In the genomic region with DNA sequence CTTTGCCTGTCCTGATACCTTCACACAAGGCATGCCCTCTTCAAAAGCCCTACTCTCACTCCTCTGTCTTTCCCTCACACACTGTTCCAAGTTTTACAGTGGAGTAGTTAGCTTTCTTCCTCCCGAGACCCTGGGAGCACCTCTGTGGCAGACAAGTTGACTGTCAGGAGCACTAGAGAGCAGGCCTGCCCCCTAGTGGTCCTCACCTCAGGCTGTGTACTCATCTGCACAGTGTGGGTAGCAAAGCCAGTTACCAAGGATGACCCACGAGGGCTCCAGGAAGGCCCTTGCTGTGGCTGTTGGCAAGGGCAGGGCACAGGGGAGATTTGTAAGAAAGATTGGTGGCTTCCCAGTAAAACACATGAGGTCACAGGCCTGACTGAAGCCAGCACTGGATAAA, we compare ENCODE assay signal across 8 mouse cellular contexts. TPM values are rescaled to one million over a fixed set of nuclear protein-coding genes. Genes with fewer than 3 reads are reported as not detected.
A peak's percentile ranks its signal among the peaks of the same experiment; 100 is the strongest.
DNase-seq lines count a peak whose midpoint lies in the region; ATAC-seq and TF ChIP-seq lines count a peak whose summit lies in the region.

No protein-coding gene starts in this region.

- no peaks in the 10 kb centered on the region for H3K79me2 ChIP-seq in CH12.LX (replicated peaks; ENCODE audit: control insufficient read depth, extremely low read depth, insufficient read depth, poor library complexity, severe bottlenecking)

- no peaks in the 10 kb centered on the region for H3K36me3 ChIP-seq in kidney, embryonic 16.5 days (ENCODE audit: insufficient read depth, low read length)
- H3K36me3 ChIP-seq in CH12.LX (replicated peaks in 1 of 2; ENCODE audit: control insufficient read depth in 1 of 2, insufficient read depth in 1 of 2, low read length in 1 of 2): no peaks in the 10 kb centered on the region
- no peaks in the 10 kb centered on the region for H3K36me3 ChIP-seq in neural tube, embryonic 11.5 days (ENCODE audit: control insufficient read depth, insufficient read depth, low read length)

- TF ChIP-seq EP300 in CH12.LX (IDR thresholded peaks at IDR 0.05; ENCODE audit: low read length): no peak

- intact Hi-C loops in gastrocnemius, adult 2 months (cut with DNase I): loop anchor here (10.0 kb wide), 1 partner anchor 232 kb away; no protein-coding TSS in a partner anchor
- intact Hi-C loops in left cerebral cortex, postnatal 4 days (cut with DNase I): no loop called here

- in situ Hi-C loops in CH12.LX (cut with MboI; ENCODE audit: low pct_ligation_motif_present, low pct_unique_long_range_greater_than_20kb, low sequenced_read_pairs): loop anchor here (5.0 to 10.0 kb wide), 2 partner anchors 65 to 232 kb away; partner anchors contain the start of gene Ticrr

- WGBS in kidney, embryonic 16.5 days: 12% methylated on average over 2 of the region's 2 CpGs
- WGBS in neural tube, embryonic 11.5 days: 15% methylated on average over 2 of the region's 2 CpGs

- dilution Hi-C loops in CH12.LX (cut with MboI; ENCODE audit: extremely low pct_ligation_motif_present, extremely low pct_unique_long_range_greater_than_20kb, low sequenced_read_pairs): no loop called here

- no peak overlapping the region for H3K9ac ChIP-seq in kidney, embryonic 16.5 days (replicated peaks; ENCODE audit: low read length)
- H3K9ac ChIP-seq in CH12.LX (ENCODE audit: insufficient read depth, low read depth): no peak overlapping the region
- no peak overlapping the region for H3K9ac ChIP-seq in neural tube, embryonic 11.5 days (ENCODE audit: low read length)

- no peak overlapping the region for H3K27ac ChIP-seq in kidney, embryonic 16.5 days (ENCODE audit: low read length)
- H3K27ac ChIP-seq in CH12.LX (ENCODE audit: insufficient read depth, low read depth): no peak overlapping the region
- no peak overlapping the region for H3K27ac ChIP-seq in gastrocnemius, adult 2 months
- no peak overlapping the region for H3K27ac ChIP-seq in neural tube, embryonic 11.5 days (ENCODE audit: low read depth, low read length)

- H3K9me3 ChIP-seq in kidney, embryonic 16.5 days (ENCODE audit: low read length): no peaks in the 10 kb centered on the region
- H3K9me3 ChIP-seq in CH12.LX (replicated peaks; ENCODE audit: low read length): no peaks in the 10 kb centered on the region
- H3K9me3 ChIP-seq in neural tube, embryonic 11.5 days (ENCODE audit: control insufficient read depth, low read length): no peaks in the 10 kb centered on the region

- H3K4me1 ChIP-seq in kidney, embryonic 16.5 days (ENCODE audit: insufficient read depth, low read length): 0 out of 2 replicates have a peak, but pooled peaks cover under 1% of the 10 kb centered on the region
- H3K4me1 ChIP-seq in CH12.LX (ENCODE audit: control insufficient read depth in 1 of 2, insufficient read depth in 2 of 2): peaks cover 6 to 13% of the 10 kb centered on the region in 2 experiments; a peak in 3 of 4 replicates
- no peaks in the 10 kb centered on the region for H3K4me1 ChIP-seq in neural tube, embryonic 11.5 days (ENCODE audit: control insufficient read depth, insufficient read depth, low read length)

- no peak for ATAC-seq in kidney, embryonic 16.5 days (ENCODE audit: low FRiP score, low TSS enrichment)
- no peak for ATAC-seq in neural tube, embryonic 11.5 days (ENCODE audit: insufficient read depth, low FRiP score, low TSS enrichment)

- peaks cover 7% of the 10 kb centered on the region for H3K27me3 ChIP-seq in kidney, embryonic 16.5 days (ENCODE audit: insufficient read depth, low read length)
- peaks cover 41% of the 10 kb centered on the region for H3K27me3 ChIP-seq in CH12.LX (replicated peaks)
- H3K27me3 ChIP-seq in neural tube, embryonic 11.5 days (ENCODE audit: control insufficient read depth, insufficient read depth, low read length): peaks cover 7% of the 10 kb centered on the region

- TF ChIP-seq POLR2A in CH12.LX (IDR thresholded peaks at IDR 0.05; ENCODE audit: low read depth, low read length): no peak

- peak; percentile 68 for DNase-seq in kidney, adult 9 months
- peak; percentile 58 for DNase-seq in CH12.LX (ENCODE audit: extremely low read depth)
- DNase-seq in adrenal gland, postnatal 14 days: peak; percentile 78
- peak; percentile 63 for DNase-seq in gastrocnemius, adult 2 months
- DNase-seq in left cerebral cortex, postnatal 4 days: peak; percentile 62
- peak; percentile 73 for DNase-seq in neural tube, embryonic 11.5 days (ENCODE audit: low spot score)
- DNase-seq in urinary bladder, adult 2 months (ENCODE audit: low spot score): no peak

- no peak overlapping the region for H3K4me3 ChIP-seq in kidney, embryonic 16.5 days (ENCODE audit: low read length)
- H3K4me3 ChIP-seq in CH12.LX (replicated peaks in 1 of 3; ENCODE audit: low read depth in 2 of 3, low read length in 2 of 3, poor library complexity in 1 of 3): no peak overlapping the region
- no peak overlapping the region for H3K4me3 ChIP-seq in gastrocnemius, adult 2 months
- no peak overlapping the region for H3K4me3 ChIP-seq in neural tube, embryonic 11.5 days (ENCODE audit: low read depth, low read length)

- TF ChIP-seq CTCF in CH12.LX (conservative IDR thresholded peaks at IDR 0.05 in 1 of 2, IDR thresholded peaks at IDR 0.05 in 1 of 2; ENCODE audit: low read depth in 2 of 2, low read length in 2 of 2): peak; percentile 74 to 78
- peak; percentile 76 for TF ChIP-seq CTCF in gastrocnemius, adult 2 months (IDR thresholded peaks at IDR 0.05)

- H3K4me2 ChIP-seq in kidney, embryonic 16.5 days (replicated peaks; ENCODE audit: low read depth, low read length): no peak overlapping the region
- no peak overlapping the region for H3K4me2 ChIP-seq in CH12.LX (ENCODE audit: insufficient read depth, low read depth, poor library complexity, severe bottlenecking)
- H3K4me2 ChIP-seq in neural tube, embryonic 11.5 days (ENCODE audit: low read depth): no peak overlapping the region

- TF ChIP-seq RAD21 in CH12.LX (IDR thresholded peaks at IDR 0.05; ENCODE audit: low read depth, low read length): peak; percentile 47

TF ChIP-seq in CH12.LX, 34 proteins besides CTCF, POLR2A, EP300 and RAD21:
- TF ChIP-seq USF1 (IDR thresholded peaks at IDR 0.05; ENCODE audit: low read depth, low read length) (no peak), SMC3 (IDR thresholded peaks at IDR 0.05; ENCODE audit: low read depth, low read length) (peak; percentile 35), MXI1 (IDR thresholded peaks at IDR 0.05; ENCODE audit: low read depth, low read length) (no peak)

RNA-seq across cellular contexts. Expression of gene Plin1, which starts 5.6 kb away (rescaled TPM):
- polyA plus RNA-seq in kidney, embryonic 16.5 days (2015; fragmentation: Nextera tagmentation; extraction: Ambion mirVana): 0.34 TPM in 1 of 2 replicates, not detected in the other
- total RNA-seq in CH12.LX (2012; rRNA removed): 0.08 TPM in 1 of 2 replicates, not detected in the other
- total RNA-seq in CH12.LX (2014; rRNA removed): not detected in 2 replicates
- not detected in 2 replicates for polyA plus RNA-seq in CH12.LX (2012; ENCODE audit: insufficient read length, low read depth)
- 646 and 719 TPM in 2 replicates for total RNA-seq in adrenal gland, postnatal 14 days (2021)
- total RNA-seq in gastrocnemius, adult 2 months (2021): 1 to 10 TPM in 1 of 2 experiments, under 1 TPM in 1; 0.66 to 3.6 TPM
- not detected for total RNA-seq in left cerebral cortex, postnatal 4 days (2021)
- 0.15 TPM in 1 of 2 replicates, not detected in the other for polyA plus RNA-seq in neural tube, embryonic 11.5 days (2014; fragmentation: Nextera tagmentation; extraction: Ambion mirVana)
- polyA plus RNA-seq in urinary bladder, adult 2 months (2012; rRNA removed): 18.0 and 30.2 TPM in 2 replicates

RNA-seq across cellular contexts. Expression of gene Kif7, which starts 11.6 kb away (rescaled TPM):
- 4.4 TPM in 2 replicates for polyA plus RNA-seq in kidney, embryonic 16.5 days (2015; fragmentation: Nextera tagmentation; extraction: Ambion mirVana)
- 7.1 and 8.1 TPM in 2 replicates for total RNA-seq in CH12.LX (2012; rRNA removed)
- total RNA-seq in CH12.LX (2014; rRNA removed): 4.7 and 4.8 TPM in 2 replicates
- 7.4 and 8.1 TPM in 2 replicates for polyA plus RNA-seq in CH12.LX (2012; ENCODE audit: insufficient read length, low read depth)
- 4.2 and 5.0 TPM in 2 replicates for total RNA-seq in adrenal gland, postnatal 14 days (2021)
- under 1 TPM; 0.54 to 0.56 TPM for total RNA-seq in gastrocnemius, adult 2 months (2021)
- total RNA-seq in left cerebral cortex, postnatal 4 days (2021): 1 to 10 TPM; 4.1 to 4.7 TPM
- polyA plus RNA-seq in neural tube, embryonic 11.5 days (2014; fragmentation: Nextera tagmentation; extraction: Ambion mirVana): 5.0 and 5.2 TPM in 2 replicates
- 4.3 TPM in 2 replicates for polyA plus RNA-seq in urinary bladder, adult 2 months (2012; rRNA removed)

RNA-seq across cellular contexts. Expression of gene Pex11a, which starts 15.8 kb away (rescaled TPM):
- polyA plus RNA-seq in kidney, embryonic 16.5 days (2015; fragmentation: Nextera tagmentation; extraction: Ambion mirVana): 10.5 and 14.3 TPM in 2 replicates
- total RNA-seq in CH12.LX (2012; rRNA removed) (2.8 and 3.4 TPM in 2 replicates), CH12.LX (2014; rRNA removed) (1.5 and 2.1 TPM in 2 replicates)
- 4.3 and 4.8 TPM in 2 replicates for polyA plus RNA-seq in CH12.LX (2012; ENCODE audit: insufficient read length, low read depth)
- 45.9 and 53.5 TPM in 2 replicates for total RNA-seq in adrenal gland, postnatal 14 days (2021)
- total RNA-seq in gastrocnemius, adult 2 months (2021): 10 to 100 TPM; 10.4 to 15.2 TPM
- total RNA-seq in left cerebral cortex, postnatal 4 days (2021): 10 to 100 TPM in 1 of 2 experiments, 1 to 10 TPM in 1; 9.4 to 10.0 TPM
- polyA plus RNA-seq in neural tube, embryonic 11.5 days (2014; fragmentation: Nextera tagmentation; extraction: Ambion mirVana): 8.2 and 9.9 TPM in 2 replicates
- polyA plus RNA-seq in urinary bladder, adult 2 months (2012; rRNA removed): 7.1 and 7.9 TPM in 2 replicates

RNA-seq across cellular contexts. Expression of gene Wdr93, which starts 15.9 kb away (rescaled TPM):
- 0.46 and 0.51 TPM in 2 replicates for polyA plus RNA-seq in kidney, embryonic 16.5 days (2015; fragmentation: Nextera tagmentation; extraction: Ambion mirVana)
- total RNA-seq in CH12.LX (2012; rRNA removed) (0.38 and 1.2 TPM in 2 replicates), CH12.LX (2014; rRNA removed) (0.63 and 0.75 TPM in 2 replicates)
- 0.85 and 1.3 TPM in 2 replicates for polyA plus RNA-seq in CH12.LX (2012; ENCODE audit: insufficient read length, low read depth)
- 1.8 and 2.8 TPM in 2 replicates for total RNA-seq in adrenal gland, postnatal 14 days (2021)
- total RNA-seq in gastrocnemius, adult 2 months (2021): under 1 TPM in 1 of 2 experiments, not detected in 1; 0.14 TPM
- total RNA-seq in left cerebral cortex, postnatal 4 days (2021): under 1 TPM in 1 of 2 experiments, not detected in 1; 0.30 TPM
- 0.09 and 0.45 TPM in 2 replicates for polyA plus RNA-seq in neural tube, embryonic 11.5 days (2014; fragmentation: Nextera tagmentation; extraction: Ambion mirVana)
- 0.15 and 0.29 TPM in 2 replicates for polyA plus RNA-seq in urinary bladder, adult 2 months (2012; rRNA removed)

Comparison
In these comparisons a context has a peak if more than half of its experiments do, and no peak if none do; other contexts are left out.
1. RNA of gene Plin1, which starts 5.6 kb away (total RNA-seq): 646 to 719 TPM in adrenal gland, postnatal 14 days; 0.66 to 3.6 TPM in gastrocnemius, adult 2 months, 0.08 TPM in CH12.LX and not detected in left cerebral cortex, postnatal 4 days; every median in the first group is over 100 times any median in the second.